Mouse (Mus musculus): ENCODE measurements around the gene T. TPM values are rescaled to one million over a fixed set of nuclear protein-coding genes. Genes with fewer than 3 reads are reported as not detected.

T gene
- total RNA-seq, 2 experiments from 2014 or later = not detected

- no peak for DNase-seq
- intact Hi-C loops (cut with DNase I) = no loop called here
- no peak for TF ChIP-seq CTCF (IDR thresholded peaks at IDR 0.05)
- no peak overlapping the region for H3K27ac ChIP-seq
- H3K4me3 ChIP-seq = no peak overlapping the region
Observed at GRCm38 (mm10) chr17:8455196-8455595, 21.0 kb downstream of the T start.

GRCm38 (mm10) chr17:8455601-8456000 lies 21.4 kb downstream of the T start:
- intact Hi-C loops (cut with DNase I) = no loop called here
- TF ChIP-seq CTCF (IDR thresholded peaks at IDR 0.05) = no peak
- DNase-seq = no peak
- Histone ChIP-seq H3K4me3 (no peak overlapping the region), H3K27ac (no peak overlapping the region)

- TF ChIP-seq CTCF (IDR thresholded peaks at IDR 0.05) = no peak
- intact Hi-C loops (cut with DNase I) = no loop called here
- no peak for DNase-seq
- Histone ChIP-seq H3K27ac (no peak overlapping the region), H3K4me3 (no peak overlapping the region)
Observed at GRCm38 (mm10) chr17:8456856-8457460, 22.7 kb downstream of the T start.

- TF ChIP-seq CTCF (IDR thresholded peaks at IDR 0.05) = peak; percentile 83
- no peak overlapping the region for H3K27ac ChIP-seq
- intact Hi-C loops (cut with DNase I) = loop anchor here (10.0 kb wide), 1 partner anchor 463 kb away; no protein-coding TSS in a partner anchor
- no peak overlapping the region for H3K4me3 ChIP-seq
- DNase-seq = peak; percentile 39
Observed at GRCm38 (mm10) chr17:8461568-8461967, 27.3 kb downstream of the T start.

GRCm38 (mm10) chr17:8463482-8464128 lies 29.4 kb downstream of the T start:
- DNase-seq = peak; percentile 46
- intact Hi-C loops (cut with DNase I) = loop anchor here (1.0 to 10.0 kb wide), 2 partner anchors 129 to 461 kb away; no protein-coding TSS in a partner anchor
- Histone ChIP-seq H3K4me3 (no peak overlapping the region), H3K27ac (no peak overlapping the region)
- peak; percentile 80 for TF ChIP-seq CTCF (IDR thresholded peaks at IDR 0.05)

GRCm38 (mm10) chr17:8467771-8468170 lies 33.5 kb downstream of the T start:
- TF ChIP-seq CTCF (IDR thresholded peaks at IDR 0.05) = no peak
- H3K4me3 ChIP-seq = no peak overlapping the region
- intact Hi-C loops (cut with DNase I) = loop anchor here (1.0 to 10.0 kb wide), 5 partner anchors 35 to 457 kb away; partner anchors contain the start of gene Pde10a
- no peak overlapping the region for H3K27ac ChIP-seq
- no peak for DNase-seq

- intact Hi-C loops (cut with DNase I) = loop anchor here (1.0 to 10.0 kb wide), 5 partner anchors 33 to 456 kb away; partner anchors contain the start of gene Pde10a
- peak; percentile 87 for TF ChIP-seq CTCF (IDR thresholded peaks at IDR 0.05)
Observed at GRCm38 (mm10) chr17:8468716-8469344, 34.6 kb downstream of the T start.

GRCm38 (mm10) chr17:8478554-8478953 lies 44.3 kb downstream of the T start:
- intact Hi-C loops (cut with DNase I) = no loop called here
- no peak for TF ChIP-seq CTCF (IDR thresholded peaks at IDR 0.05)
- DNase-seq = no peak
- no peak overlapping the region for H3K27ac ChIP-seq
- H3K4me3 ChIP-seq = no peak overlapping the region

More at GRCm38 (mm10) chr17:8468716-8469344, 34.6 kb downstream of the T start:
- H3K27ac ChIP-seq = no peak overlapping the region
- DNase-seq = peak; percentile 84
- no peak overlapping the region for H3K4me3 ChIP-seq

GRCm38 (mm10) chr17:8479493-8480128 lies 45.4 kb downstream of the T start:
- Histone ChIP-seq H3K4me3 (no peak overlapping the region), H3K27ac (no peak overlapping the region)
- TF ChIP-seq CTCF (IDR thresholded peaks at IDR 0.05) = no peak
- intact Hi-C loops (cut with DNase I) = no loop called here
- DNase-seq = no peak

GRCm38 (mm10) chr17:8481797-8482196 lies 47.6 kb downstream of the T start:
- intact Hi-C loops (cut with DNase I) = no loop called here
- DNase-seq = no peak
- TF ChIP-seq CTCF (IDR thresholded peaks at IDR 0.05) = no peak

GRCm38 (mm10) chr17:8482876-8483275 lies 48.7 kb downstream of the T start:
- H3K27ac ChIP-seq = no peak overlapping the region
- intact Hi-C loops (cut with DNase I) = no loop called here
- DNase-seq = no peak
- no peak for TF ChIP-seq CTCF (IDR thresholded peaks at IDR 0.05)
- H3K4me3 ChIP-seq = no peak overlapping the region

More at GRCm38 (mm10) chr17:8481797-8482196, 47.6 kb downstream of the T start:
- no peak overlapping the region for H3K27ac ChIP-seq
- H3K4me3 ChIP-seq = no peak overlapping the region

GRCm38 (mm10) chr17:8484246-8484645 lies 50.0 kb downstream of the T start:
- no peak overlapping the region for H3K4me3 ChIP-seq
- intact Hi-C loops (cut with DNase I) = no loop called here
- TF ChIP-seq CTCF (IDR thresholded peaks at IDR 0.05) = no peak
- no peak for DNase-seq
- H3K27ac ChIP-seq = no peak overlapping the region

- H3K27ac ChIP-seq = no peak overlapping the region
- TF ChIP-seq CTCF (IDR thresholded peaks at IDR 0.05) = no peak
- no peak for DNase-seq
- intact Hi-C loops (cut with DNase I) = no loop called here
- no peak overlapping the region for H3K4me3 ChIP-seq
Observed at GRCm38 (mm10) chr17:8485146-8485545, 50.9 kb downstream of the T start.
